12 mouse cellular contexts compared by ENCODE assay signal in genomic region chr6:54463701-54464458, GRCm38 (mm10). TPM values are rescaled to one million over a fixed set of nuclear protein-coding genes. Genes with fewer than 3 reads are reported as not detected.
DNase-seq lines count a peak whose midpoint lies in the region; ATAC-seq and TF ChIP-seq lines count a peak whose summit lies in the region.
"Had no signal": no experiment of that assay in that cellular context is flagged by ENCODE, and none has a peak within 500 bp of the region (broad histone marks: within the 10 kb centered on the region; RNA-seq: fewer than 3 reads in every experiment).

No protein-coding gene starts in this region.

- H3K4me3 ChIP-seq in midbrain, postnatal 0 days (ENCODE audit: low read depth, low read length) = no peak overlapping the region
- H3K4me3 ChIP-seq in midbrain, embryonic 16.5 days (ENCODE audit: low read depth, low read length) = no peak overlapping the region
- no peak overlapping the region for H3K4me3 ChIP-seq in forebrain, embryonic 16.5 days (replicated peaks; ENCODE audit: low read length)
- H3K4me3 ChIP-seq in kidney, embryonic 14.5 days (ENCODE audit: low read length) = no peak overlapping the region
- H3K4me3 ChIP-seq: embryonic facial prominence, embryonic 13.5 days; limb, embryonic 13.5 days had no signal

- no peak for TF ChIP-seq CTCF in midbrain, postnatal 0 days (IDR thresholded peaks at IDR 0.05)

- no peak overlapping the region for H3K9ac ChIP-seq in midbrain, postnatal 0 days (replicated peaks; ENCODE audit: low read length, poor library complexity, severe bottlenecking)
- H3K9ac ChIP-seq in midbrain, embryonic 16.5 days (ENCODE audit: low read depth, low read length) = no peak overlapping the region
- no peak overlapping the region for H3K9ac ChIP-seq in forebrain, embryonic 16.5 days (replicated peaks; ENCODE audit: low read depth, low read length)
- H3K9ac ChIP-seq in kidney, embryonic 14.5 days (ENCODE audit: low read depth, low read length) = no peak overlapping the region
- H3K9ac ChIP-seq: embryonic facial prominence, embryonic 13.5 days; limb, embryonic 13.5 days had no signal

- no peak overlapping the region for H3K4me2 ChIP-seq in midbrain, postnatal 0 days (ENCODE audit: low read depth, low read length, poor library complexity, severe bottlenecking)
- H3K4me2 ChIP-seq in midbrain, embryonic 16.5 days (ENCODE audit: low read length) = no peak overlapping the region
- no peak overlapping the region for H3K4me2 ChIP-seq in forebrain, embryonic 16.5 days (ENCODE audit: low read length)
- no peak overlapping the region for H3K4me2 ChIP-seq in kidney, embryonic 14.5 days (replicated peaks; ENCODE audit: low read depth, low read length)
- H3K4me2 ChIP-seq: embryonic facial prominence, embryonic 13.5 days; limb, embryonic 13.5 days had no signal

- ATAC-seq in midbrain, postnatal 0 days (ENCODE audit: low FRiP score) = peak; percentile 52; the same call in 1 of the 2 replicates
- ATAC-seq in midbrain, embryonic 16.5 days = no peak
- peak; percentile 57; the same call in 1 of the 2 replicates for ATAC-seq in forebrain, embryonic 16.5 days
- ATAC-seq in kidney, embryonic 14.5 days (ENCODE audit: low FRiP score, low TSS enrichment) = no peak
- ATAC-seq: Patski had no signal

- no peak overlapping the region for H3K27ac ChIP-seq in midbrain, postnatal 0 days (ENCODE audit: low read depth, low read length)
- no peak overlapping the region for H3K27ac ChIP-seq in midbrain, embryonic 16.5 days (ENCODE audit: low read length)
- H3K27ac ChIP-seq in forebrain, embryonic 16.5 days (ENCODE audit: low read length) = no peak overlapping the region
- no peak overlapping the region for H3K27ac ChIP-seq in kidney, embryonic 14.5 days (ENCODE audit: low read depth, low read length)
- H3K27ac ChIP-seq: embryonic facial prominence, embryonic 13.5 days; limb, embryonic 13.5 days had no signal

- H3K9me3 ChIP-seq in midbrain, postnatal 0 days (ENCODE audit: low read length) = no peaks in the 10 kb centered on the region
- H3K9me3 ChIP-seq in midbrain, embryonic 16.5 days (replicated peaks; ENCODE audit: control insufficient read depth, low read length, poor library complexity, severe bottlenecking) = no peaks in the 10 kb centered on the region
- no peaks in the 10 kb centered on the region for H3K9me3 ChIP-seq in forebrain, embryonic 16.5 days (ENCODE audit: control insufficient read depth, low read length)
- H3K9me3 ChIP-seq in kidney, embryonic 14.5 days (ENCODE audit: control insufficient read depth, low read length) = no peaks in the 10 kb centered on the region
- H3K9me3 ChIP-seq: embryonic facial prominence, embryonic 13.5 days; limb, embryonic 13.5 days had no signal

- DNase-seq in gastrocnemius, adult 18-20 months (ENCODE audit: low spot score) = peak; percentile 24
- no peak for DNase-seq in gastrocnemius, postnatal 4 days (ENCODE audit: low spot score in 2 of 2)
- peak; percentile 86 for DNase-seq in midbrain, postnatal 0 days (ENCODE audit: low spot score)
- DNase-seq in lung, postnatal 14 days = peak; percentile 53
- no peak for DNase-seq in kidney, postnatal 36 days
- DNase-seq: kidney, adult 9 months had no signal

- no peaks in the 10 kb centered on the region for H3K4me1 ChIP-seq in midbrain, postnatal 0 days (ENCODE audit: insufficient read depth, low read length)
- no peaks in the 10 kb centered on the region for H3K4me1 ChIP-seq in midbrain, embryonic 16.5 days (ENCODE audit: control insufficient read depth, insufficient read depth, low read length)
- peaks cover 14% of the 10 kb centered on the region; the same call in 1 of the 2 replicates for H3K4me1 ChIP-seq in forebrain, embryonic 16.5 days (replicated peaks; ENCODE audit: control insufficient read depth, insufficient read depth, low read length)
- H3K4me1 ChIP-seq in kidney, embryonic 14.5 days (ENCODE audit: control insufficient read depth, insufficient read depth, low read length) = no peaks in the 10 kb centered on the region

- H3K27me3 ChIP-seq in midbrain, postnatal 0 days (ENCODE audit: insufficient read depth, low read length) = no peaks in the 10 kb centered on the region
- no peaks in the 10 kb centered on the region for H3K27me3 ChIP-seq in midbrain, embryonic 16.5 days (ENCODE audit: control insufficient read depth, insufficient read depth, low read depth, low read length)
- 0 out of 2 replicates have a peak, but pooled peaks cover 5% of the 10 kb centered on the region for H3K27me3 ChIP-seq in forebrain, embryonic 16.5 days (replicated peaks; ENCODE audit: control insufficient read depth, insufficient read depth, low read length)
- no peaks in the 10 kb centered on the region for H3K27me3 ChIP-seq in kidney, embryonic 14.5 days (ENCODE audit: control insufficient read depth, insufficient read depth, low read length)
- H3K27me3 ChIP-seq: embryonic facial prominence, embryonic 13.5 days had no signal

- no peaks in the 10 kb centered on the region for H3K36me3 ChIP-seq in midbrain, postnatal 0 days (ENCODE audit: insufficient read depth, low read length)
- no peaks in the 10 kb centered on the region for H3K36me3 ChIP-seq in midbrain, embryonic 16.5 days (ENCODE audit: control insufficient read depth, insufficient read depth, low read length)
- H3K36me3 ChIP-seq in forebrain, embryonic 16.5 days (ENCODE audit: control insufficient read depth, insufficient read depth) = no peaks in the 10 kb centered on the region
- no peaks in the 10 kb centered on the region for H3K36me3 ChIP-seq in kidney, embryonic 14.5 days (ENCODE audit: control insufficient read depth, insufficient read depth, low read length)
- H3K36me3 ChIP-seq: embryonic facial prominence, embryonic 13.5 days; limb, embryonic 13.5 days had no signal

- 64% methylated on average over 8 of the region's 8 CpGs for WGBS in midbrain, postnatal 0 days
- WGBS in midbrain, embryonic 16.5 days = 62% methylated on average over 8 of the region's 8 CpGs
- WGBS in forebrain, embryonic 16.5 days = 39% methylated on average over 8 of the region's 8 CpGs
- 70% methylated on average over 8 of the region's 8 CpGs for WGBS in kidney, embryonic 14.5 days

RNA-seq across cellular contexts. Expression of gene Wipf3, which starts 34.5 kb away (rescaled TPM):
- total RNA-seq in gastrocnemius, adult 18-20 months (2021) = 10 to 100 TPM; 12.5 to 13.7 TPM
- 1 to 10 TPM; 7.1 to 7.5 TPM for total RNA-seq in gastrocnemius, postnatal 4 days (2021)
- 4.5 and 5.9 TPM in 2 replicates for total RNA-seq in midbrain, postnatal 0 days (2014; rRNA removed)
- polyA plus RNA-seq in midbrain, postnatal 0 days (2015; fragmentation: Nextera tagmentation; extraction: Ambion mirVana) = 1.3 and 1.7 TPM in 2 replicates
- polyA plus RNA-seq in midbrain, embryonic 16.5 days (2015; fragmentation: Nextera tagmentation; extraction: Ambion mirVana) = 3.6 and 5.0 TPM in 2 replicates
- polyA plus RNA-seq in forebrain, embryonic 16.5 days (2015; fragmentation: Nextera tagmentation; extraction: Ambion mirVana) = 3.9 and 5.5 TPM in 2 replicates
- 2.3 and 2.7 TPM in 2 replicates for polyA plus RNA-seq in kidney, embryonic 14.5 days (2014; fragmentation: Nextera tagmentation; extraction: Ambion mirVana)

Comparison
In these comparisons a context has a peak if more than half of its experiments do, and no peak if none do; other contexts are left out.
1. DNase-seq: peak in gastrocnemius, adult 18-20 months (single experiment), midbrain, postnatal 0 days (single experiment) and lung, postnatal 14 days (single experiment); none in gastrocnemius, postnatal 4 days (0 of 2) and kidney, postnatal 36 days (0 of 2).
2. ATAC-seq: peak in midbrain, postnatal 0 days (single experiment) and forebrain, embryonic 16.5 days (single experiment); none in midbrain, embryonic 16.5 days (single experiment) and kidney, embryonic 14.5 days (single experiment).